Mouse (Mus musculus): ENCODE results near the gene Atp1b4. TPM values are rescaled to one million over a fixed set of nuclear protein-coding genes. Genes with fewer than 3 reads are reported as not detected.

Atp1b4 gene
- polyA plus RNA-seq (2017; shearing (Covaris generic)), result not detected

GRCm38 (mm10) chrX:38315884-38316283 lies at the start of gene Atp1b4:
Atp1b4 (plus strand) TSS chrX:38316184.

Other genes with a start within 250 kb of the Atp1b4 start
- gene Rhox10, start 249.7 kb upstream of the Atp1b4 start, polyA plus RNA-seq (2017; shearing (Covaris generic)), result not detected
- not detected for gene Rhox11, start 231.0 kb upstream of the Atp1b4 start, polyA plus RNA-seq (2017; shearing (Covaris generic))
- not detected for gene Rhox12, start 205.3 kb upstream of the Atp1b4 start, polyA plus RNA-seq (2017; shearing (Covaris generic))
- gene Rhox13, start 195.0 kb upstream of the Atp1b4 start, polyA plus RNA-seq (2017; shearing (Covaris generic)), result not detected
- 1.5 TPM for gene Zbtb33, start 126.4 kb upstream of the Atp1b4 start, polyA plus RNA-seq (2017; shearing (Covaris generic))
- not detected for gene Tmem255a, start 63.7 kb upstream of the Atp1b4 start, polyA plus RNA-seq (2017; shearing (Covaris generic))
- gene Lamp2, start 140.3 kb downstream of the Atp1b4 start, polyA plus RNA-seq (2017; shearing (Covaris generic)), result 34.8 TPM

All from effector memory CD4-positive, alpha-beta T cell, adult 5 months (primary cell).